ENCODE assay signal across 9 mouse cellular contexts in the genomic region with DNA sequence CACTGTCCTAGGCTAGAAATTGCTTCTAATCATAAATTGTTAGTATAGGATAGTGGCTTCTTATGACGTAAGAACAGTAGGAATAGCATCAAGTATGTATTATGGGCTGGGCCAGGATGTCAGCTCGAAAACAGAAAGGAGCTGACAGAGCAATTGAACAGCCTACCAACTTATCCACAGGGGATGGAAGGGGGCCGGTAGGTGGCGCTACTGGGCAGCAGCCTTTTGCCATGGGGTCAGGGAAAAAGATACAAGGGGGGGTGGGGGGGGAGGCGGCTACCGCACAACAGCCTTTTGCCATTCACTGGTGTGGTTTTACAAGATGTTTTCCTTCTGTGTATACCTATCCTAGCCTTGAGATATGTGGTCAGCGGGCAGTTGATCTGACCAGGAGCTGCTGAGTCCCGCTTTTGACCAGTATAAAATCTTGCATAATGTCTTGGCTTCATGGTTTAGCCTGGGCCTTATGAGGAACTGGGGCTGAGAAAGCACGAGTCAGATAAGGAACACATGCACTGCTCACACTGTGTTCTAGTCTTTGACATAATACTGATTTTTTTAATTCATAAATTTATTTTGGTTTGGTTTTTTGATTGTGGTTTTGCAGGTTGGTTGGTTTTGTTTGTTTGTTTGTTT. TPM values are rescaled to one million over a fixed set of nuclear protein-coding genes. Genes with fewer than 3 reads are reported as not detected.
A peak's percentile ranks its signal among the peaks of the same experiment; 100 is the strongest.
DNase-seq lines count a peak whose midpoint lies in the region; ATAC-seq and TF ChIP-seq lines count a peak whose summit lies in the region.
"Had no signal": no experiment of that assay in that cellular context is flagged by ENCODE, and none has a peak within 500 bp of the region (broad histone marks: within the 10 kb centered on the region; RNA-seq: fewer than 3 reads in every experiment).

No protein-coding gene starts in this region.

- no peaks in the 10 kb centered on the region; the same call in 1 of the 2 replicates for H3K4me1 ChIP-seq in heart, embryonic 12.5 days (replicated peaks)
- H3K4me1 ChIP-seq in thymus, adult 2 months (replicated peaks; ENCODE audit: control insufficient read depth, insufficient read depth, low read length): no peaks in the 10 kb centered on the region

- TF ChIP-seq POLR2A in thymus, adult 2 months (IDR thresholded peaks at IDR 0.05; ENCODE audit: control insufficient read depth, extremely low read depth, insufficient read depth, low read length, poor library complexity): no peak

- intact Hi-C loops in heart, postnatal 14 days (cut with DNase I): no loop called here

- H3K27ac ChIP-seq in heart, embryonic 12.5 days (ENCODE audit: poor library complexity, severe bottlenecking): no peak overlapping the region
- no peak overlapping the region for H3K27ac ChIP-seq in thymus, adult 2 months (ENCODE audit: control insufficient read depth, insufficient read depth, low read length)

- no peak overlapping the region for H3K4me2 ChIP-seq in heart, embryonic 12.5 days

- 36% methylated on average over 9 of the region's 9 CpGs for WGBS in heart, embryonic 12.5 days
- WGBS in thymus, adult 2 months: 62% methylated on average over 9 of the region's 9 CpGs

- TF ChIP-seq CTCF in thymus, adult 2 months (IDR thresholded peaks at IDR 0.05; ENCODE audit: borderline replicate concordance, control insufficient read depth, extremely low read depth, insufficient read depth, low read length, poor library complexity): no peak

- H3K9ac ChIP-seq in heart, embryonic 12.5 days: no peak overlapping the region

- ATAC-seq in heart, embryonic 12.5 days (ENCODE audit: insufficient number of reproducible peaks, low FRiP score): no peak
- ATAC-seq in cerebellum, adult (ENCODE audit: insufficient number of reproducible peaks, low FRiP score, low TSS enrichment): no peak

- no peaks in the 10 kb centered on the region for H3K27me3 ChIP-seq in heart, embryonic 12.5 days (replicated peaks)
- no peaks in the 10 kb centered on the region for H3K27me3 ChIP-seq in thymus, adult 2 months (ENCODE audit: control insufficient read depth, insufficient read depth, low read length)

- no peaks in the 10 kb centered on the region for H3K9me3 ChIP-seq in heart, embryonic 12.5 days (replicated peaks)

- peak; percentile 18 to 44 for DNase-seq in heart, postnatal 14 days
- peak; percentile 17 for DNase-seq in thymus, postnatal 25 days
- no peak for DNase-seq in thymus, adult 2 months
- peak; percentile 40 for DNase-seq in embryo, embryonic 10 days (ENCODE audit: low spot score)
- DNase-seq in lung, postnatal 10 days: peak; percentile 41
- no peak for DNase-seq in T-cell, adult 2 months (ENCODE audit: low spot score)

- H3K4me3 ChIP-seq in heart, embryonic 12.5 days: no peak overlapping the region
- H3K4me3 ChIP-seq in thymus, adult 2 months (ENCODE audit: control insufficient read depth, insufficient read depth, low read length): no peak overlapping the region
- H3K4me3 ChIP-seq: myocyte had no signal

- no peaks in the 10 kb centered on the region for H3K36me3 ChIP-seq in heart, embryonic 12.5 days
- no peaks in the 10 kb centered on the region for H3K36me3 ChIP-seq in thymus, adult 2 months (ENCODE audit: control insufficient read depth, insufficient read depth, low read length)

RNA-seq across cellular contexts. Expression of a gene that starts 10.4 kb away (rescaled TPM):
- not detected for total RNA-seq in heart, postnatal 14 days (2021)
- polyA plus RNA-seq in heart, embryonic 12.5 days (2016; fragmentation: Nextera tagmentation; extraction: Ambion mirVana): not detected in 2 replicates
- polyA plus RNA-seq in thymus, adult 2 months (2012; rRNA removed): 0.63 and 0.88 TPM in 2 replicates

RNA-seq across cellular contexts. Expression of a gene that starts 12.9 kb away (rescaled TPM):
- total RNA-seq in heart, postnatal 14 days (2021): not detected
- polyA plus RNA-seq in heart, embryonic 12.5 days (2016; fragmentation: Nextera tagmentation; extraction: Ambion mirVana): not detected in 2 replicates
- 0.62 and 0.64 TPM in 2 replicates for polyA plus RNA-seq in thymus, adult 2 months (2012; rRNA removed)

RNA-seq across cellular contexts. Expression of a gene that starts 22.1 kb away (rescaled TPM):
- not detected for total RNA-seq in heart, postnatal 14 days (2021)
- polyA plus RNA-seq in heart, embryonic 12.5 days (2016; fragmentation: Nextera tagmentation; extraction: Ambion mirVana): not detected in 2 replicates
- polyA plus RNA-seq in thymus, adult 2 months (2012; rRNA removed): 0.53 and 0.83 TPM in 2 replicates
- polyA plus RNA-seq: myocyte had no signal

RNA-seq across cellular contexts. Expression of a gene that starts 44.5 kb away (rescaled TPM):
- not detected for total RNA-seq in heart, postnatal 14 days (2021)
- 0.22 and 0.50 TPM in 2 replicates for polyA plus RNA-seq in heart, embryonic 12.5 days (2016; fragmentation: Nextera tagmentation; extraction: Ambion mirVana)
- 1.7 and 2.4 TPM in 2 replicates for polyA plus RNA-seq in thymus, adult 2 months (2012; rRNA removed)

Comparison
In these comparisons a context has a peak if more than half of its experiments do, and no peak if none do; other contexts are left out.
1. DNase-seq: peak in heart, postnatal 14 days (2 of 2), thymus, postnatal 25 days (single experiment), embryo, embryonic 10 days (single experiment) and lung, postnatal 10 days (single experiment); none in thymus, adult 2 months (single experiment) and T-cell, adult 2 months (single experiment).